ENCODE assay signal across 8 mouse cellular contexts in the genomic region with DNA sequence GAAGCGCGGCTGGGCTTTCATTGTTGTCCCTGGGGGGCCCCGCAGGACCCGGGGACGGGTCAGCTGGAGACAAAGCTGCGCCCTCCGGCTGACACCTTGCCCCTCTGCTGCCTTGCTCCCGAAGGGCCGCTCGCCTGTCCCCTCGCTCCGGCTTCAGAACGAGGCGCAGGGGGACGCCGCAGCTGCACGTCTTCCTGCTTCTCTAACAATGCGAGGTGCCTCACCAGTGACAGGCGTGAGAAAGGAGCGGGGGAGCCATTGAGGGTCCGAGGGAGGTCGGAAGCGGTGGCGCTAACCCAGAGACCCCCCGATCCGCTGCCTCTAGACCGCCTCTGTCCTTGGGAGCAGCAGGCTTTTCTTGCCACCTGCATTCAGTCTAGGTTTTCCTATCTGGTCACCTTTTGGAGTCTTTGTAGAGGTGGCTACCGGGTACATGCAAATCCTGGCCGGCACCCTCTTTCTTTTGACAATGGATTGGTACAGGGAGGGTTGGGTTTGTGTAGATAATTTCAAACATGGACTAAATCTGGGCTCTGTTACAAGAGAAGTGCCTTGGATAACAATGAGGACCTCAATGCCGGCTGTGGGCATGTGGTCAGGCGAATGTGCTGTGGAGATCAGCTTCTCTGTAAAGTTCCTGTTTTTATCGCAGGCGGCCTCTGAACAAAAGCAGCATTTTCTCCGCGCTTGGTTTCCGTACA. TPM values are rescaled to one million over a fixed set of nuclear protein-coding genes. Genes with fewer than 3 reads are reported as not detected.
A peak's percentile ranks its signal among the peaks of the same experiment; 100 is the strongest.
DNase-seq lines count a peak whose midpoint lies in the region; ATAC-seq and TF ChIP-seq lines count a peak whose summit lies in the region.

No protein-coding gene starts in this region.

- DNase-seq in 3T3-L1 (ENCODE audit: low read depth, low spot score) = peak; percentile 63
- peak; percentile 66 for DNase-seq in ZHBTc4 (ENCODE audit: low read depth, low spot score)
- DNase-seq in embryo, embryonic 10.5 days (ENCODE audit: low spot score) = peak; percentile 83
- peak; percentile 52 to 75 for DNase-seq in heart, adult 2 months
- DNase-seq in kidney, adult 11 months = peak; percentile 27
- peak; percentile 39 for DNase-seq in liver

- H3K27me3 ChIP-seq in heart, adult 2 months (ENCODE audit: control insufficient read depth, insufficient read depth, low read length) = no peaks in the 10 kb centered on the region
- no peaks in the 10 kb centered on the region for H3K27me3 ChIP-seq in midbrain, embryonic 16.5 days (ENCODE audit: control insufficient read depth, insufficient read depth, low read depth, low read length)
- H3K27me3 ChIP-seq in stomach, embryonic 14.5 days (ENCODE audit: control insufficient read depth, insufficient read depth, low read length) = no peaks in the 10 kb centered on the region

- peak overlapping the region; percentile 70 for H3K4me3 ChIP-seq in heart, adult 2 months
- H3K4me3 ChIP-seq in midbrain, embryonic 16.5 days (ENCODE audit: low read depth, low read length) = peak overlapping the region; percentile 91
- peak overlapping the region; percentile 90 for H3K4me3 ChIP-seq in stomach, embryonic 14.5 days (ENCODE audit: low read depth, low read length)

- H3K9me3 ChIP-seq in midbrain, embryonic 16.5 days (replicated peaks; ENCODE audit: control insufficient read depth, low read length, poor library complexity, severe bottlenecking) = no peaks in the 10 kb centered on the region
- no peaks in the 10 kb centered on the region for H3K9me3 ChIP-seq in stomach, embryonic 14.5 days (ENCODE audit: control insufficient read depth, low read depth, low read length)

- intact Hi-C loops in heart, adult 2 months (cut with DNase I) = loop anchor here (5.0 to 10.0 kb wide), 3 partner anchors 188 to 336 kb away; partner anchors contain the start of genes Atf1 and Mettl7a1

- peak overlapping the region; percentile 96 for H3K27ac ChIP-seq in heart, adult 2 months
- H3K27ac ChIP-seq in midbrain, embryonic 16.5 days (ENCODE audit: low read length) = peak overlapping the region; percentile 99
- H3K27ac ChIP-seq in stomach, embryonic 14.5 days (ENCODE audit: low read length) = peak overlapping the region; percentile 93

- TF ChIP-seq POLR2A in heart, adult 2 months (IDR thresholded peaks at IDR 0.05; ENCODE audit: insufficient read depth, low read depth, low read length) = no peak

- TF ChIP-seq EP300 in heart, adult 2 months (IDR thresholded peaks at IDR 0.05; ENCODE audit: insufficient read depth, low read depth, low read length) = 0 out of 2 replicates have a peak, but pooled peaks have one; percentile 16

- peaks cover 11% of the 10 kb centered on the region for H3K36me3 ChIP-seq in heart, adult 2 months (ENCODE audit: control insufficient read depth, insufficient read depth, low read length)
- no peaks in the 10 kb centered on the region for H3K36me3 ChIP-seq in midbrain, embryonic 16.5 days (ENCODE audit: control insufficient read depth, insufficient read depth, low read length)
- H3K36me3 ChIP-seq in stomach, embryonic 14.5 days (ENCODE audit: control insufficient read depth, insufficient read depth, low read length) = no peaks in the 10 kb centered on the region

- 1% methylated on average over 36 of the region's 36 CpGs for WGBS in heart, adult 2 months
- WGBS in midbrain, embryonic 16.5 days = under 1% methylated on average over 32 of the region's 36 CpGs
- under 1% methylated on average over 36 of the region's 36 CpGs for WGBS in stomach, embryonic 14.5 days

- peak; percentile 80 for ATAC-seq in midbrain, embryonic 16.5 days
- peak; percentile 57 for ATAC-seq in stomach, embryonic 14.5 days (ENCODE audit: insufficient number of reproducible peaks, insufficient read depth, low FRiP score, low read depth)

- H3K79me2 ChIP-seq in heart, adult 2 months (replicated peaks; ENCODE audit: control insufficient read depth, insufficient read depth, low read length) = 0 out of 2 replicates have a peak, but pooled peaks cover 2% of the 10 kb centered on the region

- peak overlapping the region; percentile 74 for H3K4me2 ChIP-seq in midbrain, embryonic 16.5 days (ENCODE audit: low read length)
- peak overlapping the region; percentile 80 for H3K4me2 ChIP-seq in stomach, embryonic 14.5 days (replicated peaks; ENCODE audit: low read depth, low read length)

- no peak for TF ChIP-seq CTCF in heart, adult 2 months (IDR thresholded peaks at IDR 0.05)

- peaks cover 14% of the 10 kb centered on the region for H3K4me1 ChIP-seq in heart, adult 2 months (ENCODE audit: control insufficient read depth, insufficient read depth, low read length)
- H3K4me1 ChIP-seq in midbrain, embryonic 16.5 days (ENCODE audit: control insufficient read depth, insufficient read depth, low read length) = peaks cover 24% of the 10 kb centered on the region
- peaks cover 19% of the 10 kb centered on the region for H3K4me1 ChIP-seq in stomach, embryonic 14.5 days (ENCODE audit: control insufficient read depth, insufficient read depth, low read length)

- H3K9ac ChIP-seq in heart, adult 2 months (ENCODE audit: low read depth, low read length) = peak overlapping the region; percentile 97
- peak overlapping the region; percentile 99 for H3K9ac ChIP-seq in midbrain, embryonic 16.5 days (ENCODE audit: low read depth, low read length)
- H3K9ac ChIP-seq in stomach, embryonic 14.5 days (replicated peaks; ENCODE audit: low read depth, low read length) = peak overlapping the region; percentile 86

RNA-seq across cellular contexts. Expression of gene Dip2b, which starts 0.7 kb away (rescaled TPM):
- total RNA-seq in heart, adult 2 months (2021) = 10 to 100 TPM; 18.6 to 19.5 TPM
- 11.2 and 16.9 TPM in 2 replicates for polyA plus RNA-seq in heart, adult 2 months (2012; rRNA removed)
- 16.5 and 18.3 TPM in 2 replicates for polyA plus RNA-seq in midbrain, embryonic 16.5 days (2015; fragmentation: Nextera tagmentation; extraction: Ambion mirVana)
- polyA plus RNA-seq in stomach, embryonic 14.5 days (2014; fragmentation: Nextera tagmentation; extraction: Ambion mirVana) = 18.2 and 19.0 TPM in 2 replicates

Comparison
In these comparisons a context has a peak if more than half of its experiments do, and no peak if none do; other contexts are left out.
1. Peak in every context shown above with its lines: DNase-seq, ATAC-seq, H3K4me3 ChIP-seq and H3K27ac ChIP-seq.
2. DNase-seq: peak in every context shown above with its lines; median percentile 83 in embryo, embryonic 10.5 days; 66 in ZHBTc4; 64 in heart, adult 2 months; 63 in 3T3-L1; 39 in liver; 27 in kidney, adult 11 months.